Mouse (Mus musculus): ENCODE measurements around the gene Olfr141. TPM values are rescaled to one million over a fixed set of nuclear protein-coding genes. Genes with fewer than 3 reads are reported as not detected.

Gene Olfr141
- polyA plus RNA-seq (2014; fragmentation: Nextera tagmentation; extraction: Ambion mirVana) = not detected in 2 replicates

DNA sequence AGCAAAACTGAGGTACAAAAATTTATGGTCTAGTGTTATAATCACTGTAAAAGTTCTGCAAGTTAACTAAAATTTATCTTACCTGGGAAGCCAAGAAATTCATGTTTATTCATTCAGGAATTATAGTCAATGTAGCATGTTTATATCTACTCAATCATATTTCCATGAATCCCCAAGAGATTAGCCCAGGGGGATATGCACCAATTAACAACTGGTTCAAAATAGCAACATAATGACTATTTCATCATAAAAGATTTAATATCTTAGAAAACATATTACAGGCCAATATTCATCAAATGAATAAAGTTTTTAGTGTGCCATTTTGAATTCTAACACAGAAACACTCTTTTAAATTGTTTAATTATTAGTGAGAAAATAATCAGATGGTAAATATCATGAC lies at the start of gene Olfr141:
TSS of gene Olfr141 (minus strand) at position 101 of the 400 bp plus-strand sequence.
- H3K4me1 ChIP-seq (ENCODE audit: control insufficient read depth, insufficient read depth, low read length) = no peaks in the 10 kb centered on the region
- H3K27me3 ChIP-seq (ENCODE audit: control insufficient read depth, insufficient read depth, low read length) = no peaks in the 10 kb centered on the region
- H3K36me3 ChIP-seq (ENCODE audit: control insufficient read depth, insufficient read depth, low read length) = no peaks in the 10 kb centered on the region
- no peak within 1 kb of the TSS for H3K27ac ChIP-seq (ENCODE audit: low read depth, low read length)
- H3K9ac ChIP-seq (ENCODE audit: low read depth, low read length) = no peak within 1 kb of the TSS
- no peak within 1 kb of the TSS for H3K4me2 ChIP-seq (replicated peaks; ENCODE audit: low read depth, low read length)
- no peak for ATAC-seq (ENCODE audit: low FRiP score, low TSS enrichment)
- H3K4me3 ChIP-seq (ENCODE audit: low read length) = no peak within 1 kb of the TSS
- no peaks in the 10 kb centered on the region for H3K9me3 ChIP-seq (ENCODE audit: control insufficient read depth, low read length)

GRCm38 (mm10) chr2:86851596-86851995 lies 41.8 kb upstream of the Olfr141 start, which contains the start of gene Olfr1095:
Olfr1095 (minus strand) TSS chr2:86851696.
- 91% methylated on average over 3 of the region's 3 CpGs for WGBS
- no peaks in the 10 kb centered on the region for H3K4me1 ChIP-seq (ENCODE audit: control insufficient read depth, insufficient read depth, low read length)
- ATAC-seq (ENCODE audit: low FRiP score, low TSS enrichment) = no peak
- no peak within 1 kb of the TSS for H3K9ac ChIP-seq (ENCODE audit: low read depth, low read length)
- H3K36me3 ChIP-seq (ENCODE audit: control insufficient read depth, insufficient read depth, low read length) = no peaks in the 10 kb centered on the region
- no peaks in the 10 kb centered on the region for H3K27me3 ChIP-seq (ENCODE audit: control insufficient read depth, insufficient read depth, low read length)
- H3K4me2 ChIP-seq (replicated peaks; ENCODE audit: low read depth, low read length) = no peak within 1 kb of the TSS
- no peak within 1 kb of the TSS for H3K4me3 ChIP-seq (ENCODE audit: low read length)
- H3K27ac ChIP-seq (ENCODE audit: low read depth, low read length) = no peak within 1 kb of the TSS
- no peaks in the 10 kb centered on the region for H3K9me3 ChIP-seq (ENCODE audit: control insufficient read depth, low read length)

GRCm38 (mm10) chr2:86824363-86824762 lies 14.5 kb upstream of the Olfr141 start, which contains the start of gene Olfr1094:
Olfr1094 (plus strand) TSS chr2:86824663.
- no peak within 1 kb of the TSS for H3K4me3 ChIP-seq (ENCODE audit: low read length)
- no peak for ATAC-seq (ENCODE audit: low FRiP score, low TSS enrichment)
- H3K4me2 ChIP-seq (replicated peaks; ENCODE audit: low read depth, low read length) = no peak within 1 kb of the TSS
- no peaks in the 10 kb centered on the region for H3K27me3 ChIP-seq (ENCODE audit: control insufficient read depth, insufficient read depth, low read length)
- H3K9me3 ChIP-seq (ENCODE audit: control insufficient read depth, low read length) = no peaks in the 10 kb centered on the region
- no peak within 1 kb of the TSS for H3K9ac ChIP-seq (ENCODE audit: low read depth, low read length)
- no peaks in the 10 kb centered on the region for H3K4me1 ChIP-seq (ENCODE audit: control insufficient read depth, insufficient read depth, low read length)
- no peaks in the 10 kb centered on the region for H3K36me3 ChIP-seq (ENCODE audit: control insufficient read depth, insufficient read depth, low read length)
- H3K27ac ChIP-seq (ENCODE audit: low read depth, low read length) = no peak within 1 kb of the TSS

DNA sequence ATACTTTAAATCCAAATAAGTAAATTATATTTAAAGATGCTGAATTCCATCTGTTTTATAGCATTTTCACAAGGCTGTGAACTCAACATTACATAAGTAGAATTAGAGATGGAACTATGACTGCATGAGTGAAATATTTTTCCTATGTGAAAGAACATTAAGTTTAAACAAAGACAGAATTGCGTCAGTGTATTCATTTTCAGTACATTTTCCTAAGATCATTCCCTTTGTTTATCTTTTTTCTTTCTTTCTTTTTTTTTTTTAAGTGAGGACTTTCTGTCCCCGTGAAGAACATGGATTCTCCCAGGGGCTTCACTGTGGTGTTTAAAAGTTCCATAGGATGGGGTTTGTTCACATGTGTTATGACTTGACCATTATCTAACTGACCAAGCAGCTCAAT lies 27.6 kb downstream of the Olfr141 start, which contains the start of gene Olfr1093:
TSS of gene Olfr1093 (plus strand) at position 301 of the 400 bp plus-strand sequence.
- 82% methylated on average over 2 of the region's 2 CpGs for WGBS
- Histone ChIP-seq H3K27me3 (ENCODE audit: control insufficient read depth, insufficient read depth, low read length) (no peaks in the 10 kb centered on the region), H3K9me3 (ENCODE audit: control insufficient read depth, low read length) (no peaks in the 10 kb centered on the region), H3K4me2 (replicated peaks; ENCODE audit: low read depth, low read length) (no peak within 1 kb of the TSS), H3K4me3 (ENCODE audit: low read length) (no peak within 1 kb of the TSS), H3K36me3 (ENCODE audit: control insufficient read depth, insufficient read depth, low read length) (no peaks in the 10 kb centered on the region), H3K4me1 (ENCODE audit: control insufficient read depth, insufficient read depth, low read length) (no peaks in the 10 kb centered on the region), H3K27ac (ENCODE audit: low read depth, low read length) (no peak within 1 kb of the TSS), H3K9ac (ENCODE audit: low read depth, low read length) (no peak within 1 kb of the TSS)
- no peak for ATAC-seq (ENCODE audit: low FRiP score, low TSS enrichment)

DNA sequence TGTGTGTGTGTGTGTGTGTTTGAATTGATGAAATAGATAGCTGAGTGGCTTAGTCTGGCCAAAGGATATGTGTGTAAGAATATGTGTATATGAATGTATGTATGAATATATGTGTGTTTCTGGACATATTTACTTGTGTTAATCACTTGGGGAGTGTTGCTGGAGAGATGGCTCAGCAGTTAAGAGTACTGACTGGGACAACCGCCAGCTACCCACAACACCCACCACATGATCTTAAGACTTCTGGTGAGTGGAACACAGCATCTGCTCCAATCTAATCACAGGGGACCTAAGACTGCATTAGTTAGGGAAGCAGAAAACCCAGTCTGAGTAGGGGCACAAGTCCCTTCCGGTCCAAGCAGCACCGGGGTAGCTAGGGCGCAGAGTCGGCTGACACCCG lies 48.8 kb downstream of the Olfr141 start:
- Histone ChIP-seq H3K4me1 (ENCODE audit: control insufficient read depth, insufficient read depth, low read length) (no peaks in the 10 kb centered on the region), H3K9ac (ENCODE audit: low read depth, low read length) (no peak overlapping the region), H3K4me2 (replicated peaks; ENCODE audit: low read depth, low read length) (no peak overlapping the region), H3K27me3 (ENCODE audit: control insufficient read depth, insufficient read depth, low read length) (no peaks in the 10 kb centered on the region), H3K27ac (ENCODE audit: low read depth, low read length) (no peak overlapping the region), H3K4me3 (ENCODE audit: low read length) (no peak overlapping the region), H3K9me3 (ENCODE audit: control insufficient read depth, low read length) (no peaks in the 10 kb centered on the region), H3K36me3 (ENCODE audit: control insufficient read depth, insufficient read depth, low read length) (no peaks in the 10 kb centered on the region)
- ATAC-seq (ENCODE audit: low FRiP score, low TSS enrichment) = no peak
- 94% methylated on average over 6 of the region's 6 CpGs for WGBS

GRCm38 (mm10) chr2:86758893-86759292 lies 50.9 kb downstream of the Olfr141 start, which contains the start of gene Olfr1090:
Olfr1090 (minus strand) TSS chr2:86758993.
- WGBS = 92% methylated on average over 1 of the region's 1 CpGs
- H3K9me3 ChIP-seq (ENCODE audit: control insufficient read depth, low read length) = no peaks in the 10 kb centered on the region
- no peak within 1 kb of the TSS for H3K27ac ChIP-seq (ENCODE audit: low read depth, low read length)
- H3K27me3 ChIP-seq (ENCODE audit: control insufficient read depth, insufficient read depth, low read length) = no peaks in the 10 kb centered on the region
- no peak for ATAC-seq (ENCODE audit: low FRiP score, low TSS enrichment)
- H3K4me2 ChIP-seq (replicated peaks; ENCODE audit: low read depth, low read length) = no peak within 1 kb of the TSS
- H3K9ac ChIP-seq (ENCODE audit: low read depth, low read length) = no peak within 1 kb of the TSS
- no peak within 1 kb of the TSS for H3K4me3 ChIP-seq (ENCODE audit: low read length)
- no peaks in the 10 kb centered on the region for H3K36me3 ChIP-seq (ENCODE audit: control insufficient read depth, insufficient read depth, low read length)
- H3K4me1 ChIP-seq (ENCODE audit: control insufficient read depth, insufficient read depth, low read length) = no peaks in the 10 kb centered on the region

Other genes starting within 250 kb of the Olfr141 start
- gene Olfr1082, start 211.1 kb downstream of the Olfr141 start, polyA plus RNA-seq (2014; fragmentation: Nextera tagmentation; extraction: Ambion mirVana) = not detected in 2 replicates
- gene Olfr1084, start 170.3 kb downstream of the Olfr141 start, polyA plus RNA-seq (2014; fragmentation: Nextera tagmentation; extraction: Ambion mirVana) = not detected in 2 replicates
- gene Olfr1085, start 148.0 kb downstream of the Olfr141 start, polyA plus RNA-seq (2014; fragmentation: Nextera tagmentation; extraction: Ambion mirVana) = not detected in 2 replicates
- gene Olfr1086, start 129.9 kb downstream of the Olfr141 start, polyA plus RNA-seq (2014; fragmentation: Nextera tagmentation; extraction: Ambion mirVana) = not detected in 2 replicates
- not detected in 2 replicates for gene Olfr1087, start 111.6 kb downstream of the Olfr141 start, polyA plus RNA-seq (2014; fragmentation: Nextera tagmentation; extraction: Ambion mirVana)
- gene Olfr1089, start 76.3 kb downstream of the Olfr141 start, polyA plus RNA-seq (2014; fragmentation: Nextera tagmentation; extraction: Ambion mirVana) = not detected in 2 replicates
- gene Olfr1090, start 51.0 kb downstream of the Olfr141 start, polyA plus RNA-seq (2014; fragmentation: Nextera tagmentation; extraction: Ambion mirVana) = not detected in 2 replicates
- gene Olfr1093, start 27.5 kb downstream of the Olfr141 start, polyA plus RNA-seq (2014; fragmentation: Nextera tagmentation; extraction: Ambion mirVana) = not detected in 2 replicates
- not detected in 2 replicates for gene Olfr1094, start 14.6 kb upstream of the Olfr141 start, polyA plus RNA-seq (2014; fragmentation: Nextera tagmentation; extraction: Ambion mirVana)
- not detected in 2 replicates for gene Olfr1095, start 41.7 kb upstream of the Olfr141 start, polyA plus RNA-seq (2014; fragmentation: Nextera tagmentation; extraction: Ambion mirVana)
- gene Gm13723, start 64.8 kb upstream of the Olfr141 start, polyA plus RNA-seq (2014; fragmentation: Nextera tagmentation; extraction: Ambion mirVana) = not detected in 2 replicates
- gene Olfr1097, start 82.2 kb upstream of the Olfr141 start, polyA plus RNA-seq (2014; fragmentation: Nextera tagmentation; extraction: Ambion mirVana) = not detected in 2 replicates
- gene Olfr1098, start 114.5 kb upstream of the Olfr141 start, polyA plus RNA-seq (2014; fragmentation: Nextera tagmentation; extraction: Ambion mirVana) = not detected in 2 replicates
- not detected in 2 replicates for gene Olfr1099, start 150.7 kb upstream of the Olfr141 start, polyA plus RNA-seq (2014; fragmentation: Nextera tagmentation; extraction: Ambion mirVana)
- gene Olfr1100, start 169.9 kb upstream of the Olfr141 start, polyA plus RNA-seq (2014; fragmentation: Nextera tagmentation; extraction: Ambion mirVana) = not detected in 2 replicates
- not detected in 2 replicates for gene Olfr1101, start 181.2 kb upstream of the Olfr141 start, polyA plus RNA-seq (2014; fragmentation: Nextera tagmentation; extraction: Ambion mirVana)
- gene Olfr1102, start 188.4 kb upstream of the Olfr141 start, polyA plus RNA-seq (2014; fragmentation: Nextera tagmentation; extraction: Ambion mirVana) = not detected in 2 replicates
- gene Olfr1104, start 217.1 kb upstream of the Olfr141 start, polyA plus RNA-seq (2014; fragmentation: Nextera tagmentation; extraction: Ambion mirVana) = not detected in 2 replicates
- gene Olfr1105, start 226.5 kb upstream of the Olfr141 start, polyA plus RNA-seq (2014; fragmentation: Nextera tagmentation; extraction: Ambion mirVana) = not detected in 2 replicates
- gene Olfr1106, start 242.3 kb upstream of the Olfr141 start, polyA plus RNA-seq (2014; fragmentation: Nextera tagmentation; extraction: Ambion mirVana) = not detected in 2 replicates

Measured in kidney, embryonic 14.5 days (tissue).